Mouse (Mus musculus) ES-Bruce4 (cell line): ENCODE measurements around the gene Nmnat2.
"Not testable (repeated sequence)": the region's sequence is repeated elsewhere in the genome, so short reads cannot be mapped to it uniquely, and the experiment has no call there.

Source experiments
- CTCF ChIP-seq: IDR thresholded peaks from one replicate; pipeline ENCODE4 v1.8.1; 2011; ENCODE audit warnings: low read depth, low read length
- POLR2A ChIP-seq: IDR thresholded peaks from one replicate; pipeline ENCODE4 v1.8.1; 2011; ENCODE audit warnings: low read length; ENCODE audit not compliant: insufficient read depth

GRCm38 (mm10) chr1:153083233-153083632 lies 128.4 kb downstream of the Nmnat2 start:
- TF ChIP-seq CTCF, POLR2A: not testable (repeated sequence)
